Mouse (Mus musculus) liver, embryonic 14.5 days (tissue): ENCODE results near the gene Dok7.

Experiments
- CTCF ChIP-seq: IDR thresholded peaks from 2 replicates; pipeline ENCODE4 v1.5.1; 2016; ENCODE audit warnings: antibody characterized with exemption, low read depth, control low read depth
- EP300 ChIP-seq: IDR thresholded peaks from 2 replicates; pipeline ENCODE4 v1.6.1; 2016; ENCODE audit warnings: antibody characterized with exemption, low read depth

DNA sequence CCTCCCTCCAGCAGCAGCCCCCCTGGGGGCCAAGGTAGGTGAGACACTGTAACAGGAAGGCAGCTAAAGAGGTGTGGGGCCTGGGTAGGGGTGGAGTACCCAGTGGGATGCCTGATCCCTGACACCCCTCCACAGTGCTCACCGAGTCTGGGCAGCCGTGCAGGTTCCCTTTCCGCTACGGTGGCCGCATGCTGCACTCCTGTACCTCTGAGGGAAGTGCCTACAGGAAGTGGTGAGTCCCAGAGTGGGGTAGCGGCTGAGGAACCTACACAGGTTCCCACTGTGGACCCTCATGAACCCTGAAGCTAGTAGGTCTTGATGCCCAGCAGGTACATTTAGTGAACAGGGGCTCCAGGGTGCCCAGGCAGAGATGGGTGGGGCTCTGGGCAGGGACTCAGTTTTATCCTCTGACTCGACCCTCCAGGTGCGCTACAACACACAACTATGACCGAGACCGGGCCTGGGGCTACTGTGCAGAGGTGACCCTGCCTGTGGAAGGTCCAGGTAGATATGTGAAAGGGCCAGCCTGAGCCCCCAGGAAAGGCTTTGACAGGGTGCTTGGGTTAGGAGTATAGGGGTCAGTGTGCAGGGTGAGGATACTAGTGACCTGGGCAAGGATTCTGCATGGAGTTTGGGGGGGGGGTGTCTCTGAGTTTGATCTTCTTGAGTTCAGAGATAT, 14.0 kb upstream of the Dok7 start:
- TF ChIP-seq CTCF (no peak), EP300 (no peak)
